Comparison of ENCODE assay signal across 10 mouse cellular contexts in genomic region chr13:105047377-105047776, GRCm38 (mm10). TPM values are rescaled to one million over a fixed set of nuclear protein-coding genes. Genes with fewer than 3 reads are reported as not detected.
A peak's percentile ranks its signal among the peaks of the same experiment; 100 is the strongest.
DNase-seq lines count a peak whose midpoint lies in the region; ATAC-seq and TF ChIP-seq lines count a peak whose summit lies in the region.
"Had no signal": no experiment of that assay in that cellular context is flagged by ENCODE, and none has a peak within 500 bp of the region (broad histone marks: within the 10 kb centered on the region; RNA-seq: fewer than 3 reads in every experiment).

No protein-coding gene starts in this region.

- no peak for TF ChIP-seq CTCF in layer of hippocampus, adult 2 months (conservative IDR thresholded peaks at IDR 0.05)
- TF ChIP-seq CTCF in small intestine, adult 2 months (IDR thresholded peaks at IDR 0.05; ENCODE audit: extremely low read depth, insufficient read length, insufficient replicate concordance, low read depth, low read length): no peak

- no peaks in the 10 kb centered on the region for H3K9me3 ChIP-seq in forebrain, embryonic 16.5 days (ENCODE audit: control insufficient read depth, low read length)
- no peaks in the 10 kb centered on the region for H3K9me3 ChIP-seq in forebrain, embryonic 12.5 days
- H3K9me3 ChIP-seq: limb, embryonic 13.5 days had no signal

- H3K9ac ChIP-seq in forebrain, embryonic 16.5 days (replicated peaks; ENCODE audit: low read depth, low read length): no peak overlapping the region
- H3K9ac ChIP-seq in forebrain, embryonic 12.5 days: no peak overlapping the region
- H3K9ac ChIP-seq: limb, embryonic 13.5 days had no signal

- H3K27me3 ChIP-seq in forebrain, embryonic 16.5 days (replicated peaks; ENCODE audit: control insufficient read depth, insufficient read depth, low read length): no peaks in the 10 kb centered on the region
- peaks cover 2% of the 10 kb centered on the region; the same call in 1 of the 2 replicates for H3K27me3 ChIP-seq in forebrain, embryonic 12.5 days
- H3K27me3 ChIP-seq in small intestine, adult 2 months (ENCODE audit: control insufficient read depth, insufficient read depth, low read length): no peaks in the 10 kb centered on the region

- WGBS in forebrain, embryonic 16.5 days: 61% methylated on average over 9 of the region's 9 CpGs
- 79% methylated on average over 9 of the region's 9 CpGs for WGBS in forebrain, embryonic 12.5 days
- 53% methylated on average over 9 of the region's 9 CpGs for WGBS in small intestine, adult 2 months

- H3K27ac ChIP-seq in forebrain, embryonic 16.5 days (ENCODE audit: low read length): no peak overlapping the region
- H3K27ac ChIP-seq in forebrain, embryonic 12.5 days: no peak overlapping the region
- H3K27ac ChIP-seq in layer of hippocampus, adult 2 months: peak overlapping the region; percentile 68
- H3K27ac ChIP-seq in small intestine, adult 2 months (ENCODE audit: insufficient read depth, low read depth, low read length): 0 out of 2 replicates have a peak overlapping the region, but pooled peaks have one; percentile 2
- H3K27ac ChIP-seq: limb, embryonic 13.5 days had no signal

- peaks cover 8% of the 10 kb centered on the region for H3K4me1 ChIP-seq in forebrain, embryonic 16.5 days (replicated peaks; ENCODE audit: control insufficient read depth, insufficient read depth, low read length)
- no peaks in the 10 kb centered on the region for H3K4me1 ChIP-seq in forebrain, embryonic 12.5 days
- H3K4me1 ChIP-seq in small intestine, adult 2 months (ENCODE audit: control insufficient read depth, insufficient read depth, insufficient read length, low read length): no peaks in the 10 kb centered on the region
- H3K4me1 ChIP-seq: limb, embryonic 13.5 days had no signal

- DNase-seq in layer of hippocampus, adult 2 months (ENCODE audit: low spot score in 2 of 2): no peak
- no peak for DNase-seq in layer of hippocampus, adult 9-10 months (ENCODE audit: low spot score)
- DNase-seq in urinary bladder, postnatal 36 days (ENCODE audit: low spot score in 2 of 2): no peak
- DNase-seq in spleen, postnatal 10 days (ENCODE audit: low spot score in 2 of 2): no peak
- DNase-seq: kidney, adult 9 months had no signal

- no peak overlapping the region for H3K4me3 ChIP-seq in forebrain, embryonic 16.5 days (replicated peaks; ENCODE audit: low read length)
- no peak overlapping the region for H3K4me3 ChIP-seq in forebrain, embryonic 12.5 days (replicated peaks)
- peak overlapping the region; percentile 31; the same call in 1 of the 2 replicates for H3K4me3 ChIP-seq in layer of hippocampus, adult 2 months
- H3K4me3 ChIP-seq in small intestine, adult 2 months (ENCODE audit: low read depth, low read length): no peak overlapping the region
- H3K4me3 ChIP-seq: limb, embryonic 13.5 days had no signal

- H3K36me3 ChIP-seq in forebrain, embryonic 16.5 days (ENCODE audit: control insufficient read depth, insufficient read depth): no peaks in the 10 kb centered on the region
- H3K36me3 ChIP-seq in forebrain, embryonic 12.5 days (replicated peaks): no peaks in the 10 kb centered on the region
- no peaks in the 10 kb centered on the region for H3K36me3 ChIP-seq in small intestine, adult 2 months (ENCODE audit: control insufficient read depth, insufficient read depth, low read length)
- H3K36me3 ChIP-seq: limb, embryonic 13.5 days had no signal

- no peak for TF ChIP-seq POLR2A in small intestine, adult 2 months (IDR thresholded peaks at IDR 0.05; ENCODE audit: low read depth, low read length)

- ATAC-seq in forebrain, embryonic 16.5 days: peak; percentile 23; the same call in 1 of the 2 replicates
- no peak for ATAC-seq in forebrain, embryonic 12.5 days (ENCODE audit: low FRiP score)
- ATAC-seq in granulocyte monocyte progenitor cell, adult 5-6 weeks (replicated peaks; ENCODE audit: poor library complexity, severe bottlenecking): peak; percentile 80

- no peak overlapping the region for H3K4me2 ChIP-seq in forebrain, embryonic 16.5 days (ENCODE audit: low read length)
- H3K4me2 ChIP-seq in forebrain, embryonic 12.5 days: no peak overlapping the region
- H3K4me2 ChIP-seq: limb, embryonic 13.5 days had no signal

RNA-seq across cellular contexts. Expression of gene Rgs7bp, which starts 7.4 kb away (rescaled TPM):
- polyA plus RNA-seq in forebrain, embryonic 16.5 days (2015; fragmentation: Nextera tagmentation; extraction: Ambion mirVana): 6.0 and 6.8 TPM in 2 replicates
- 1.5 and 1.7 TPM in 2 replicates for polyA plus RNA-seq in forebrain, embryonic 12.5 days (2016; fragmentation: Nextera tagmentation; extraction: Ambion mirVana)
- 100 to 1,000 TPM; 150 to 153 TPM for total RNA-seq in layer of hippocampus, adult 2 months (2021)
- 0.23 and 1.1 TPM in 2 replicates for total RNA-seq in granulocyte monocyte progenitor cell, adult 5-6 weeks (2014; fragmentation: Nextera tagmentation)
- total RNA-seq in granulocyte monocyte progenitor cell, adult 5-6 weeks (2017): 0.21 and 0.60 TPM in 2 replicates
- polyA plus RNA-seq in small intestine, adult 2 months (2012; rRNA removed): 0.39 and 0.47 TPM in 2 replicates

RNA-seq across cellular contexts. Expression of gene 4933425L06Rik, which starts 34.5 kb away (rescaled TPM):
- 0.13 TPM in 1 of 2 replicates, not detected in the other for polyA plus RNA-seq in forebrain, embryonic 16.5 days (2015; fragmentation: Nextera tagmentation; extraction: Ambion mirVana)
- not detected in 2 replicates for polyA plus RNA-seq in forebrain, embryonic 12.5 days (2016; fragmentation: Nextera tagmentation; extraction: Ambion mirVana)
- not detected for total RNA-seq in layer of hippocampus, adult 2 months (2021)
- not detected in 2 replicates for total RNA-seq in granulocyte monocyte progenitor cell, adult 5-6 weeks (2014; fragmentation: Nextera tagmentation)
- not detected in 2 replicates for total RNA-seq in granulocyte monocyte progenitor cell, adult 5-6 weeks (2017)
- polyA plus RNA-seq in small intestine, adult 2 months (2012; rRNA removed): not detected in 2 replicates
- polyA plus RNA-seq: limb, embryonic 13.5 days had no signal

Comparison
In these comparisons a context has a peak if more than half of its experiments do, and no peak if none do; other contexts are left out.
1. H3K27ac ChIP-seq: peak in layer of hippocampus, adult 2 months (single experiment) and small intestine, adult 2 months (single experiment); none in forebrain, embryonic 16.5 days (single experiment) and forebrain, embryonic 12.5 days (single experiment).